ENCODE assay signal across 8 mouse cellular contexts in the genomic region with DNA sequence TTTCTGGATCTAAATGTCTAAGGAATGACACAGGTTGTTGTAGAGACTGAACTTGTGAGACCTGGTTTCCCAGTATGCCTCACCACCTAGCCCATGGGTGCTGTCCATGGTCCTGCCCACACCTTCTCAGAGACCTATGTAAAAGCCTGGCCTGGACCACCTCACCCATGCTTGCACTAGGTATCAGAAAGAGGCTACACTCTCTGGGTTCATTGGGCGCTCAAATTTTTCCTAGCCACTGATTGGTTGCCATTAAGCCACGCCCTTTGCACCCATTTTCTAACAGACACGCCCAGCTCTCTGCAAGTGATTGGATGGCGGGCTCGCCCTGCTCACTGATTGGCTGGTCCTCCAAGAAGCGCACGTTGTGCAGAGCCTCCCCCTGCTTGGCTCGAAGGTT. TPM values are rescaled to one million over a fixed set of nuclear protein-coding genes. Genes with fewer than 3 reads are reported as not detected.
A peak's percentile ranks its signal among the peaks of the same experiment; 100 is the strongest.
DNase-seq lines count a peak whose midpoint lies in the region; ATAC-seq and TF ChIP-seq lines count a peak whose summit lies in the region.

No protein-coding gene starts in this region.

- no peak overlapping the region for H3K27ac ChIP-seq in hindbrain, embryonic 12.5 days
- H3K27ac ChIP-seq in hindbrain, embryonic 14.5 days = no peak overlapping the region

- H3K9ac ChIP-seq in hindbrain, embryonic 12.5 days = no peak overlapping the region
- no peak overlapping the region for H3K9ac ChIP-seq in hindbrain, embryonic 14.5 days

- peak overlapping the region; percentile 63 for H3K4me2 ChIP-seq in hindbrain, embryonic 12.5 days (replicated peaks)
- H3K4me2 ChIP-seq in hindbrain, embryonic 14.5 days (replicated peaks) = no peak overlapping the region
- H3K4me2 ChIP-seq in myocyte (ENCODE audit: low read depth) = no peak overlapping the region

- H3K4me3 ChIP-seq in hindbrain, embryonic 12.5 days = no peak overlapping the region
- H3K4me3 ChIP-seq in hindbrain, embryonic 14.5 days (replicated peaks; ENCODE audit: low read length) = no peak overlapping the region
- H3K4me3 ChIP-seq in myocyte = no peak overlapping the region

- H3K9me3 ChIP-seq in hindbrain, embryonic 12.5 days (replicated peaks) = no peaks in the 10 kb centered on the region
- H3K9me3 ChIP-seq in hindbrain, embryonic 14.5 days (ENCODE audit: control insufficient read depth, low read length) = no peaks in the 10 kb centered on the region

- no peaks in the 10 kb centered on the region for H3K79me2 ChIP-seq in myocyte (ENCODE audit: control insufficient read depth, insufficient read depth)

- no peak overlapping the region for H3ac ChIP-seq in myocyte (ENCODE audit: control insufficient read depth, insufficient read length)

- peaks cover 10% of the 10 kb centered on the region; the same call in 1 of the 2 replicates for H3K27me3 ChIP-seq in hindbrain, embryonic 12.5 days
- no peaks in the 10 kb centered on the region for H3K27me3 ChIP-seq in hindbrain, embryonic 14.5 days (ENCODE audit: control insufficient read depth, insufficient read depth, low read length)
- H3K27me3 ChIP-seq in myocyte (ENCODE audit: control insufficient read depth, insufficient read depth, insufficient read length) = no peaks in the 10 kb centered on the region

- ATAC-seq in hindbrain, embryonic 12.5 days (ENCODE audit: low FRiP score) = no peak
- no peak for ATAC-seq in hindbrain, embryonic 14.5 days (ENCODE audit: low FRiP score)

- H3K36me3 ChIP-seq in hindbrain, embryonic 12.5 days = peaks cover 55% of the 10 kb centered on the region
- peaks cover 40% of the 10 kb centered on the region for H3K36me3 ChIP-seq in hindbrain, embryonic 14.5 days (replicated peaks; ENCODE audit: control insufficient read depth, insufficient read depth)
- no peaks in the 10 kb centered on the region for H3K36me3 ChIP-seq in myocyte (ENCODE audit: control insufficient read depth, insufficient read depth)

- peaks cover 34% of the 10 kb centered on the region for H3K4me1 ChIP-seq in hindbrain, embryonic 12.5 days
- H3K4me1 ChIP-seq in hindbrain, embryonic 14.5 days (replicated peaks; ENCODE audit: control insufficient read depth, insufficient read depth, low read length) = peaks cover 19% of the 10 kb centered on the region

- no peak for DNase-seq in hindbrain, embryonic 14.5 days (ENCODE audit: low spot score)
- DNase-seq in NIH3T3 (ENCODE audit: low read depth) = peak; percentile 67
- peak; percentile 85 for DNase-seq in kidney, postnatal 10 days
- no peak for DNase-seq in cerebellum, adult 9-11 months
- DNase-seq in frontal cortex, postnatal 10 days (ENCODE audit: low spot score in 2 of 2) = no peak
- no peak for DNase-seq in heart, adult 9 months (ENCODE audit: low spot score in 2 of 2)

- TF ChIP-seq POLR2A in myocyte (IDR thresholded peaks at IDR 0.05; ENCODE audit: insufficient read length, low read depth) = no peak

- WGBS in hindbrain, embryonic 12.5 days = 51% methylated on average over 8 of the region's 8 CpGs
- WGBS in hindbrain, embryonic 14.5 days = 54% methylated on average over 8 of the region's 8 CpGs

TF ChIP-seq in myocyte, 11 proteins besides CTCF, POLR2A, EP300 and RAD21:
- no peak for TF ChIP-seq POLR2AphosphoS2 (IDR thresholded peaks at IDR 0.05; ENCODE audit: insufficient read length, low read depth)
- peak; percentile 85 for TF ChIP-seq REST (IDR thresholded peaks at IDR 0.05; ENCODE audit: insufficient read depth, insufficient read length)
TF ChIP-seq in myocyte: peak in this region for 1.

RNA-seq across cellular contexts. Expression of gene Ano8, which starts 1.8 kb away (rescaled TPM):
- polyA plus RNA-seq in hindbrain, embryonic 12.5 days (2016; fragmentation: Nextera tagmentation; extraction: Ambion mirVana) = 18.0 and 19.6 TPM in 2 replicates
- 8.5 and 10.6 TPM in 2 replicates for polyA plus RNA-seq in hindbrain, embryonic 14.5 days (2014; fragmentation: Nextera tagmentation; extraction: Ambion mirVana)
- polyA plus RNA-seq in myocyte (2012; fragmentation: generic; extraction: Trizol) = 27.5 TPM

RNA-seq across cellular contexts. Expression of gene Gtpbp3, which starts 4.0 kb away (rescaled TPM):
- 15.3 and 16.5 TPM in 2 replicates for polyA plus RNA-seq in hindbrain, embryonic 12.5 days (2016; fragmentation: Nextera tagmentation; extraction: Ambion mirVana)
- 4.7 and 7.3 TPM in 2 replicates for polyA plus RNA-seq in hindbrain, embryonic 14.5 days (2014; fragmentation: Nextera tagmentation; extraction: Ambion mirVana)
- 17.5 TPM for polyA plus RNA-seq in myocyte (2012; fragmentation: generic; extraction: Trizol)

RNA-seq across cellular contexts. Expression of gene Dda1, which starts 14.9 kb away (rescaled TPM):
- polyA plus RNA-seq in hindbrain, embryonic 12.5 days (2016; fragmentation: Nextera tagmentation; extraction: Ambion mirVana) = 155 and 161 TPM in 2 replicates
- 218 and 236 TPM in 2 replicates for polyA plus RNA-seq in hindbrain, embryonic 14.5 days (2014; fragmentation: Nextera tagmentation; extraction: Ambion mirVana)
- 117 TPM for polyA plus RNA-seq in myocyte (2012; fragmentation: generic; extraction: Trizol)

RNA-seq across cellular contexts. Expression of gene Mrpl34, which starts 19.2 kb away (rescaled TPM):
- polyA plus RNA-seq in hindbrain, embryonic 12.5 days (2016; fragmentation: Nextera tagmentation; extraction: Ambion mirVana) = 194 and 214 TPM in 2 replicates
- polyA plus RNA-seq in hindbrain, embryonic 14.5 days (2014; fragmentation: Nextera tagmentation; extraction: Ambion mirVana) = 158 and 195 TPM in 2 replicates
- 79.0 TPM for polyA plus RNA-seq in myocyte (2012; fragmentation: generic; extraction: Trizol)

RNA-seq across cellular contexts. Expression of gene Abhd8, which starts 20.5 kb away (rescaled TPM):
- polyA plus RNA-seq in hindbrain, embryonic 12.5 days (2016; fragmentation: Nextera tagmentation; extraction: Ambion mirVana) = 107 and 108 TPM in 2 replicates
- 125 and 126 TPM in 2 replicates for polyA plus RNA-seq in hindbrain, embryonic 14.5 days (2014; fragmentation: Nextera tagmentation; extraction: Ambion mirVana)
- 67.0 TPM for polyA plus RNA-seq in myocyte (2012; fragmentation: generic; extraction: Trizol)

Comparison
In these comparisons a context has a peak if more than half of its experiments do, and no peak if none do; other contexts are left out.
1. DNase-seq: peak in NIH3T3 (single experiment) and kidney, postnatal 10 days (single experiment); none in hindbrain, embryonic 14.5 days (single experiment), cerebellum, adult 9-11 months (single experiment), frontal cortex, postnatal 10 days (0 of 2) and heart, adult 9 months (0 of 2).